Mouse (Mus musculus) left cerebral cortex, postnatal 10 days (tissue): Measurements from ENCODE around the gene Rai14. TPM values are rescaled to one million over a fixed set of nuclear protein-coding genes. Genes with fewer than 3 reads are reported as not detected.
A peak's percentile ranks its signal among the peaks of the same experiment; 100 is the strongest.
"Not testable (repeated sequence)": the region's sequence is repeated elsewhere in the genome, so short reads cannot be mapped to it uniquely, and the experiment has no call there.

Source experiments
- DNase-seq, 2 experiments: peaks; one replicate each; pipeline ENCODE4 v3.0.0; 2021 to 2022; ENCODE audit warnings: low spot score in 2 of 2, mixed read lengths in 1 of 2; ENCODE audit errors: extremely low spot score in 1 of 2
- intact Hi-C: fragments of 180-260 bp; cut with DNase I; formaldehyde crosslinking; loops from one replicate; pipeline ENCODE4 v1.15.1; 2025
- total RNA-seq, 2 experiments: library from RNA; stranded (reverse); gene quantifications; 2 replicates each; pipeline ENCODE4 v1.2.3; 2021

Gene Rai14
- total RNA-seq, 2 experiments from 2014 or later = 10.1 to 12.4 TPM

GRCm38 (mm10) chr15:10594910-10595309 is 119.5 kb downstream of the Rai14 start:
- intact Hi-C loops = no loop called here
- DNase-seq = no peak

- intact Hi-C loops = no loop called here
- DNase-seq = no peak
Observed at GRCm38 (mm10) chr15:10593094-10593493, 121.3 kb downstream of the Rai14 start.

GRCm38 (mm10) chr15:10586565-10586964 is 127.9 kb downstream of the Rai14 start:
- DNase-seq = no peak
- intact Hi-C loops = no loop called here

GRCm38 (mm10) chr15:10584359-10585187 is 129.9 kb downstream of the Rai14 start:
- no peak for DNase-seq
- intact Hi-C loops = no loop called here

DNA sequence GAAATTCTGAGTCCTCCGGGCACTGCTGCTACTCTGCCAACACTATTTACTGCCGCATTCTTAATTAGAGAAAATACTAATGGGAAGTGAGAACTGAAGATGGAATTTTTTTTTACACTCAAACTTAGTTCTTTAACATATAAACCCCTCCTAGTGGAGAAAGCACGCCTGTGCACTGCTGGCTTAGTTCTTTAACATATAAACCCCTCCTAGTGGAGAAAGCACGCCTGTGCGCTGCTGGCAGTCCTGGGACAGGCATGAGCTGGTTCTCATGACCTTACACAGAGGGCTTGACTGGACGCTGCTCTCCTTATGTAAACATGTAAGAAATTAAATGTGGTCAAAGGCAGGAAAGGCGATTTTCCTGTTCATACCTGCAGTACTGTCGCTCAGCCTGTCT is 131.0 kb downstream of the Rai14 start:
- intact Hi-C loops = no loop called here
- peak in 1 of 2 experiments; percentile 81 for DNase-seq

DNA sequence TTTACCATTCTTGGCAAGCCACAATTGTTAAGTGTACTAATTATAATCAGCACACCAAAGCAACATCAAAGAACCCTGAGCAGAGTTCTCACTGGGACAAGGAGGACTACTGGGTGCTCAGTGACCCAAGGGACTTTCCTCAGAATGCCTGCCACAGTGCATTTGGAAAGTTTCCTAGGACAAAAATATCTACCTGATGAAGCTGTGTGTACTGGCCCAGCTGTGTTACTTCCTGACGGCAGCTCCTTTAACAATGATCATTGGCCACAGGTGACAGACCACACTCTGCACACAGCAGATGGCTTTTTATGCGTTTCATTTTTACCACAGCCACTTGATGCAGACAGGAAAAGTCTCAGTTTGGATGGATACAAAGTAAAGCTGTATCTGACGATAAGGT is 135.3 kb downstream of the Rai14 start:
- intact Hi-C loops = no loop called here
- DNase-seq = no peak

GRCm38 (mm10) chr15:10566486-10566885 is 147.9 kb downstream of the Rai14 start:
- intact Hi-C loops = no loop called here
- no peak for DNase-seq

DNA sequence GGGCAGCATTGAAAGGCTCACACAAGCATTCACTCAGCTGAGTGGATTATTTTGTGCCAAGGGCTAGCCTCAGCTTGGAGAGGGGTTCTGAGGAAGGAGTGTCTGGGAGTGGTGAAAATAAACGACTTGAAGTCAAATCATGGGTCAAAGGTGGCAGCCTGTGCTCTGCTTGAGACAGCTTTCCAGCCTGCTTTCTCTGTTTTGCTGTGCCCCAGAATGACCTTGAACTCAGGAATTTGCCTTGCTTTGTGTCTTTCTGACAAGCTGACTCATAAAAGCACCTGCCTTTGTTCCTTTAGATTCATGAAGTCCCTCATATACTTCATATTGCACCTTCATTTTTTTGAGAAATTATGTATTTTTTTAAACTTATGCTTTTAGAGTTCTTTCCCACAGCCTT is 150.2 kb downstream of the Rai14 start:
- no peak for DNase-seq
- intact Hi-C loops = no loop called here

GRCm38 (mm10) chr15:10562281-10562680 is 152.1 kb downstream of the Rai14 start:
- no peak for DNase-seq
- intact Hi-C loops = no loop called here

DNA sequence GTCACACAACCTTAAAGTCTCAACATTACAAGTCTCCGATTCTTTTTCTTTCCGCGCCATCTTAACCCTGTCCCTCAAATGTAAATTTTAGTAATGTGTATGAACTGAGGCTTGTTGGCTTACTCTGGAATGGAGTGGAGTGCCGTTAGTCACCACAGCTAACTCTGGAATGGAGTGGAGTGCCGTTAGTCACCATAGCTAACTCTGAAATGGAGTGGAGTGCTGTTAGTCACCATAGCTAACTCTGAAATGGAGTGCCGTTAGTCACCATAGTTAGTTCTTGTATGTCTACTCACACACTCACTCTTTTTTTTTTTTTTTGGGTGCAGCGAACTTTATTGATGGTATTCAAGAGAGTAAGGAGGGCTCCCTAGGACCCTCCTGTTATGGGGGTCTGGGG is 154.4 kb downstream of the Rai14 start:
- DNase-seq = no peak
- intact Hi-C loops = no loop called here

GRCm38 (mm10) chr15:10558465-10558864 is 156.0 kb downstream of the Rai14 start, which contains the start of gene Ttc23l:
Gene Ttc23l (minus strand): TSS chr15:10558668.
- intact Hi-C loops = no loop called here
- DNase-seq = no peak

DNA sequence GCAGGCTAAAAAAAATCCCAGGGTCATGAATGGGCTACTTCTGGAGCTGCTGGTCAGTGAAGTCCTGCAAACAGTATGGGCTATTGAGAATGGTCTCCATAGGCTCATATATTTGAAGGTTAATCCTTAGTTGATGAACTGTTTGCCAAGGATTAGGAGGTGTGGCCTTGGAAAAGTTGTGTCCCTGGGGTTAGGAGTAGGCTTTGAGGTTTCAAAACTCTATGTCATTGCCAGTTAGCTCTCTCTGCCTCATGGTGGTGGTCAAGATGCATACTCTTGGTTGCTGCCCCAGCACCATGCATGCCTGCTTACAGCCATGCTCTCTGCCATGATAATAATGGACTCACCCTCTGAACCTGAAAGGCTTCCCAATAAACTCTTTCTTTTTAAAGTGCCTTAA is 160.1 kb downstream of the Rai14 start:
- intact Hi-C loops = no loop called here
- no peak for DNase-seq

DNA sequence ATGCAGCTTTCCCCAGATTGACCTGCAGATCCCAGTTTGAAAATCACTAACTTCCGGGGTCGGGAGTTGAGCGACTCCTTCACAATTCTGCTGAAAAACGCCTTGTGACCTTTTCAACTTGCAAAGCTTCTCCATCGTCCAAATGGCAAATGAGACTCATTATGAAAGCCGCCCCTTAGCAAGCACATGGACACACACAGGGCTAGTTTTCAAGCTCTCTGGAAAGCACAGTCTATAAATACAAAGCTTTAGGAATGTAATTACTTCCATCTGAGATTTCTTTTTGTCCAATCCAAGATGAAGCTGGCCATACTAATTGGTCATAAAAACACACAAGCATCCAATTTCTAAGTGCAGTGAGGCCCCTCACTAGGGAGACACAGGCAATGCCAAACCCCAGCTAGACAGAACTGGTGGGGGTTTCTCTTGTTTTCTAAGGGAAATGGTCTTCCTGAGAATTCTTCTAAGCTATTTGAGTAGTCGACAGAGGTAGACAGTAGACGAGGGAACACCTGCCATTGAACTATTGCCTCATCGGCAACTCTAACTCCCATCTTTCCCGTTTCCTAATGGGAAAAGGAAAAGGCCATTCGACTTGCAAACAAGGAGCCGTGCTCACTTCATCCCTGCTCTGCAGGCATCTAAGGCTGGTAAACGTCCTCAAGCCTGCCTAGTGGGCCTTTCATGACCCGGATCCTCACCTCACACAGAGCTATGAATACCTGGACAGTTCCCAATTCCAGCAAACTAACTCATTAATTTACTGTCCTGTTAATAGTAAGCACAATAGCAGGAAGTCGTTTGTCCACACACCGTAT is 173.9 kb downstream of the Rai14 start:
- no peak for DNase-seq
- intact Hi-C loops = no loop called here

DNA sequence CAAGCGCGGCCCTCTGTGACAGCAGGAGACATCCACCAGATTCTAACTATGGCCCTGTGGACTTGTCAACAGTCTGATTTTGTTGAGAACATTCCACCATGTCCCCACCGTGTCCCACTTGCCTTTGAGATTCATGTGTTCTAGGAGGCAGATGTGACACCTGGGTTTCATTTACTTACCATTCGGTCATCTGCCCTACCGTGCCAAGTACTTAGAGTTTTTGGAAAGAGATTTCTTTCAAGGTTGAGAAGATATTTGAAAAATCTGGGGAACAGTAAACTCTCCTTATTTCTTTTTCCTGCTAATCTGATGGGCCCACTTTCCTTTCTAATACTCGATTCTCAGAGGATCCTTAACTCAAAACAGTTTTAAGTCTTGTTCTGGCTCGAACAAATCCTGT is 178.5 kb downstream of the Rai14 start:
- intact Hi-C loops = no loop called here

DNA sequence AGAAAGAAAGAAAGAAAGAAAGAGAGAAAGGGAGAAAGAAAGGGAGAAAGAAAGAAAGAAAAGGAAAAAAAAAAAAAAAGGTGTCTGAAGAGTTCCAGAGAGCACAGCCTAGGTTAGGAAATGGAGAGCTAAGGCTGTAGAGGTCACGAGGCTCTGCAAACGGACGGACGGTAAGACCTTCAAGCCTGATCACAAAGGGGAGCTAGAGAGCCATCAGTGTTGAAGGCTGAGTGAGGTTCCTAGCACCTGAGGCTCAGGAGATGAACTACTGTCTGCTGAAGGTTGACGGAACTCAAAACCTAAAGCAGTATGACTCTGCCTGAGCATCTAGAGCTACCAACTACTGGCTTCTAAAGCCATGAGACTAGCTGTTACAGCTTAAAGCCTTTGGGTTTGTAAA is 179.8 kb downstream of the Rai14 start:
- intact Hi-C loops = no loop called here

More for the DNA sequence above, 178.5 kb downstream of the Rai14 start:
- no peak for DNase-seq

GRCm38 (mm10) chr15:10533361-10533760 is 181.1 kb downstream of the Rai14 start:
- intact Hi-C loops, DNase-seq: not testable (repeated sequence)

More for the DNA sequence above, 179.8 kb downstream of the Rai14 start:
- no peak for DNase-seq

DNA sequence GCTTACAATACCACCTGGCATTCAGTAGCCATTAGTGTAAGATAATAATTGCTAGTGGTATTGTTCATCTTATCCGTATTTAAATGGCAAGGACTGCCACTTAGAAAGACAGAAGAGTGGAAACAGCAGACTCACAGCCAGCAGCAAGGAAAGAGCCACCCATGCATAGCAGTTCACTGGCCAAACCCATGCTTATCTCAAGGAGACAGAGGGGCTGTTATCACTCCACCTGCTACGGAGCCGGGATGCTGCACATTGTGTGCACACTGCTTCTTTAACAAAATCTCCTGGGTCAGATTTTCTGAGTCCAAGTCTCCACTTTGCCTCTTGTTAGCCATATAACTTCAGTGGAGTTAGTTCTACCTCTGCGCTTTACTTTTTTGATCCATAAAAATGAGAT is 183.1 kb downstream of the Rai14 start:
- no peak for DNase-seq
- intact Hi-C loops = no loop called here

GRCm38 (mm10) chr15:10525896-10526295 is 188.5 kb downstream of the Rai14 start:
- intact Hi-C loops = no loop called here

More at GRCm38 (mm10) chr15:10525896-10526295, 188.5 kb downstream of the Rai14 start:
- no peak for DNase-seq
